Mouse (Mus musculus) c-Kit-positive CD71-positive TER-119-positive erythroid progenitor cells, embryonic 14.5 days (primary cell): ENCODE data around the gene Stc2.

ENCODE experiments used
- DNase-seq: peaks from one replicate; pipeline ENCODE4 v3.0.0-alpha.2; 2013; ENCODE audit warnings: low spot score

Stc2 gene

GRCm38 (mm10) chr11:31366421-31366820, 3.5 kb downstream of the Stc2 start:
- no peak for DNase-seq

- DNase-seq, result no peak
Observed at GRCm38 (mm10) chr11:31365981-31366380, 3.9 kb downstream of the Stc2 start.

DNA sequence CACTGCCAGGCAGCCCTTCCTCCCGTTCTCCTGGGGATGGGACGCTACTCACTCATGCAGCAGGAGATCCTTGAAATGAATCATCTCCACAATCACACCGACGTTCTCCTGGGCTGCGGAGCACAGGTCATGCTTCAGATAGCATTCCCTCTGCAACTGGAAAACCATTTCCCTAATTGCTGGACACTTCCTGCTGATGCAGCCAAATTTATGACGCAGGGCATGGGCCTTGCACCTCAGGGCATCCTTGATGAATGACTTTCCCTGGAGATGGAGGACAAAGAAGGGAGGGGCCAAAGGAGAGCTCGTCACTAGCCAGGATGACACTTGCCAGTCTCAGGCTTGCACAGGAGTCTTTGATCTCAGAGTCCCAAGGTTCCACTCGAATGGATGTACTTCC, 4.6 kb downstream of the Stc2 start:
- DNase-seq, result no peak

DNA sequence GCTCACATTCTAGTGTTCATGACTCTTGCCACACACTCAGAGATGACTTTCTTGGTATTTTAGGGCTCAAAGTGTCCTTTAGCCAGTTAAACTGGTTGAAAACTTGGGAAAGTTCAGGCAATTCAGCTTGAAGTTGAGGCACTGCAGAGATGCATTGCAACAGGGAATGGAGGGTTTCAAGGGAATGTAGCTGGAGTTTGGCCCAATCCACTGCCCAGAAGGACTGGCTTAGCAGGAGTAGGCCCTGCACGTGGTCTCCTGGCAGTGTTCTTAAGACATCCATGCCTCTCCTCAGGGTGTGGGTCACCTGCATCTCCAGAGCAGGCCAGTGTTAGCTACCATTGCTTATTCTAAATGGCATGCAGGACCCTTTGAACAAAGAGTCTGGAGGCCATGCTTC, 7.0 kb downstream of the Stc2 start:
- DNase-seq, result no peak

DNA sequence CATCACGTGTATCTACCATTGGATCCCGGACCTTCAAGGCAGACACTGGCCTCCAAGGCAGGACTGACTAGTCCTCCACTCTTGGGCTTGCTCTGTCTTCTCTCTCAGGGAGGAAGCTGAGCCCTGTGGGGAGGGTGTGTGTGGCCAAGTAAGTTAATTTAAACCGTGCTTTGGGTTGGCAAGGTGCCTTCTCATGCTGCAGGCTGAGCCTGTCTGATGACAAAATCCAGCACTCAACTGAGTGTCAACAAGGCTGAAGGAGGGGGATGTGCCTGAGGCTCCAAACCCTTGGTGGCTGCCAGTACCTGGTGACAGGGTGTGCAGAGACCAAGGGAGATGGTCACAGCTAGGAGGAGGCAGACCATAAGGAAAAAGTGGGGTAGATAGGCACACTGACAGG, 7.5 kb downstream of the Stc2 start:
- DNase-seq, result no peak

GRCm38 (mm10) chr11:31361047-31361446, 8.8 kb downstream of the Stc2 start:
- DNase-seq, result no peak

- DNase-seq, result no peak
Observed at GRCm38 (mm10) chr11:31359283-31359902, 10.5 kb downstream of the Stc2 start.

GRCm38 (mm10) chr11:31358453-31358852, 11.4 kb downstream of the Stc2 start:
- DNase-seq, result no peak

- DNase-seq, result no peak
Observed at GRCm38 (mm10) chr11:31356866-31357265, 13.0 kb downstream of the Stc2 start.

DNA sequence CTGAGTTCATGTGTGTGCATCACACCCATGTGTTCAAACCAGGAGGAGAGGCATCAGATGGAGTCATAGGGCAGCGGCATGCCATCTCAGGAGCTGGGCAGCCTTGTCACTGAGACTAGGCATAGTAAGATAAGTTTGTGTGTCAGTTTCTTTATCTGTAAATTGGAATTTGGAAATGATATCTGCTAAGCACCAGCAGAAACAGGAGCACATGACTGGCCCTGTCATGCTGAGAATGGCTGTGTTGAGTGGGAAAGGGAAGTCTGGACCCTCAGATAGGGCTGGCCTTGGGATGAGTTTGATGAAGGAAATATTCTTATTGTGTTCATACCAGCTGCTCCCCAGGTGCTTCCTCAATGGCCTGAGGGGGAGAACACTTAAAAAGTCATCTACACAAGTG, 14.1 kb downstream of the Stc2 start:
- no peak for DNase-seq

DNA sequence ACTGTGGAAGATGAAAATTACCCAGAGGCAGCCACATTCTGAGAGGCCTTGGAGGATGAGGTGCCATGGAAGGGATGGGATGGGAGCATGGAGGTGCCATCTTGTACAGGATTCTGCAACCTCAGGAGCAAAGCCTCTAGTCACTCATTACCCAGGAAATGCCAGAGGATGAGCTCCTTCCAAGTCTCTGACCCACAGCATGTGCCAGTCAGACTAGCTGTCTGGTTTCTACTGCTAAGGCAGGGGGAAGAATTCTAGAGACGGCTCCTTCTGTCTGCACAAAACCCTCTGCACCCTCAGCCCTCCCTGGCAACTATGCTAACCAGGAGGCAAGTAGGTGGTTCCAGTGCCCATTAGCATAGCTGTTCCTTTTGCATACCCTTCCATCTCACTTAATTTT, 15.4 kb downstream of the Stc2 start:
- DNase-seq, result no peak
